Mouse (Mus musculus) heart, embryonic 14.5 days (tissue): ENCODE measurements around the gene Hrk. TPM values are rescaled to one million over a fixed set of nuclear protein-coding genes. Genes with fewer than 3 reads are reported as not detected.

Source experiments
- ATAC-seq: fragments of 200-750 bp; cut with Nextera tagmentation; 2 replicates; pipeline ENCODE4 v1.8.0; 2017; ENCODE audit warnings: low read depth, moderate TSS enrichment; ENCODE audit not compliant: insufficient number of reproducible peaks, insufficient read depth, low FRiP score
- H3K27ac ChIP-seq, 2 experiments: fragments of 200-500 bp in 1 of 2; fragments of 300-500 bp in 1 of 2; sonication (generic) in 1 of 2; replicated peaks in 1 of 2; 2 replicates each; pipeline ENCODE4 v1.5.1; 2012 to 2014; ENCODE audit warnings: low read depth in 2 of 2, low read length in 2 of 2, control low read depth in 1 of 2, mild to moderate bottlenecking in 1 of 2, mixed read lengths in 1 of 2; ENCODE audit not compliant: control insufficient read depth in 1 of 2, insufficient read depth in 1 of 2
- H3K27me3 ChIP-seq: fragments of 300-500 bp; sonication (generic); 2 replicates; pipeline ENCODE4 v1.6.1; 2014; ENCODE audit warnings: mild to moderate bottlenecking, low read length, control low read depth; ENCODE audit not compliant: control insufficient read depth, insufficient read depth
- H3K36me3 ChIP-seq: fragments of 300-500 bp; sonication (generic); 2 replicates; pipeline ENCODE4 v1.6.1; 2014; ENCODE audit warnings: mild to moderate bottlenecking, control low read depth, low read length, mixed read lengths; ENCODE audit not compliant: control insufficient read depth, insufficient read depth
- H3K4me1 ChIP-seq, 2 experiments: fragments of 200-500 bp in 1 of 2; fragments of 300-500 bp in 1 of 2; sonication (generic) in 1 of 2; 2 replicates each; pipeline ENCODE4 v1.6.1; 2012 to 2014; ENCODE audit warnings: low read length in 2 of 2, control low read depth in 1 of 2, mixed read lengths in 1 of 2; ENCODE audit not compliant: control insufficient read depth in 2 of 2, insufficient read depth in 2 of 2
- H3K4me2 ChIP-seq: fragments of 300-500 bp; sonication (generic); 2 replicates; pipeline ENCODE4 v1.6.1; 2014; ENCODE audit warnings: mild to moderate bottlenecking, low read length
- H3K4me3 ChIP-seq, 2 experiments: fragments of 200-500 bp in 1 of 2; fragments of 300-500 bp in 1 of 2; sonication (generic) in 1 of 2; 2 replicates each; pipeline ENCODE4 v1.5.1; 2012 to 2014; ENCODE audit warnings: low read length in 2 of 2, mild to moderate bottlenecking in 2 of 2, control low read depth in 1 of 2, low read depth in 1 of 2, moderate library complexity in 1 of 2; ENCODE audit not compliant: control insufficient read depth in 1 of 2, insufficient read depth in 1 of 2
- H3K9ac ChIP-seq: fragments of 300-500 bp; sonication (generic); 2 replicates; pipeline ENCODE4 v1.6.1; 2014; ENCODE audit warnings: mild to moderate bottlenecking, low read length
- H3K9me3 ChIP-seq: fragments of 300-500 bp; sonication (generic); 2 replicates; pipeline ENCODE4 v1.6.1; 2016; ENCODE audit warnings: low read length, control low read depth; ENCODE audit not compliant: control insufficient read depth
- WGBS: fragments of 180-500 bp; shearing (Covaris S2); extraction: QIAGEN DNeasy Blood & Tissue Kit; methylation state at CpG from one replicate; pipeline ENCODE4 v1.1.7; 2014; 5-methylcytosine and 5-hydroxymethylcytosine counted together
- polyA plus RNA-seq: library from polyadenylated mRNA; unstranded; fragments of >200 nt; fragmentation: Nextera tagmentation; extraction: Ambion mirVana; gene quantifications from 2 replicates; pipeline ENCODE4 v1.2.1, GENCODE M21; 2014

Hrk gene
- polyA plus RNA-seq, 1 experiment from 2014 or later = 0.09 TPM

DNA sequence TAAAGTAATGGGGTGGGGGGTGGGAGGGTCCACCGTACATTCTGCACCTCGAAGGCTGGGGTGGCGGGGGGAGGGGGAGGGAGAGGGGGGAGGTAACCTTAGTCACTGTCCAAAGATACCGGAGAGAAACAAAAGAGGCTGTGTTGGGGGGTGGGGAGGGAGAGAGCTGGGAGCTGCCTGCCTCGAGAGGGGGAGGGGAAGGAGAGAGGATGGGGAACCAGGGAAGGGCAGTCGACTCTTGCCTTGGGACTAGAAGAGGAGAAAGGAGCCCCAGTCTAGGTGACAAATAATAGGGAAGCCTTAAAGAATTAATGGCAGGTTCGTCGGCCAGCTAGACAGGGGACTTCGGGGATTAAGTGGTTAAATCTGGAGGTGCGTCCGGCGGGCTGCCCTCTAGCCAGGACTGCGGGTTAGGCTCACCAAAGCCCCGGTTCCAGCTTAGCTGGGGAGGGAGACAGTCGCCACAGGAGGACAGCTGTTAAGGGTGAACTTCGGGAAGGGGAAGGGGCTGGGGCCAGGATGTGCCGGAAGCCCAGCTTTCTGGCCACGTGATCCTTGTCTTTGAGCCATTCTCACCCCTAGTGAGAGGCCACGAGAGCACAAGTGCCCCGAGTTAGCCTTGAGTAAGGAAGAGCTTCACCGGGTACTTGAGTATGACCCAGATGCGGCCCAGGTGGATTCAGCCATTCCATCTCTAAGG, 10.0 kb downstream of the Hrk start:
- 0% methylated on average over 22 of the region's 22 CpGs for WGBS
- peak overlapping the region; percentile 57 for H3K4me2 ChIP-seq
- no peak for ATAC-seq
- peaks cover 5 to 23% of the 10 kb centered on the region in 2 experiments for H3K4me1 ChIP-seq
- peak overlapping the region; percentile 38; the same call in 1 of the 2 replicates for H3K9ac ChIP-seq
- H3K4me3 ChIP-seq = peak overlapping the region; percentile 26 to 29; a peak in 2 of 4 replicates
- no peak overlapping the region for H3K27ac ChIP-seq
- no peaks in the 10 kb centered on the region for H3K36me3 ChIP-seq
- H3K9me3 ChIP-seq = peaks cover 6% of the 10 kb centered on the region
- peaks cover 54% of the 10 kb centered on the region for H3K27me3 ChIP-seq

DNA sequence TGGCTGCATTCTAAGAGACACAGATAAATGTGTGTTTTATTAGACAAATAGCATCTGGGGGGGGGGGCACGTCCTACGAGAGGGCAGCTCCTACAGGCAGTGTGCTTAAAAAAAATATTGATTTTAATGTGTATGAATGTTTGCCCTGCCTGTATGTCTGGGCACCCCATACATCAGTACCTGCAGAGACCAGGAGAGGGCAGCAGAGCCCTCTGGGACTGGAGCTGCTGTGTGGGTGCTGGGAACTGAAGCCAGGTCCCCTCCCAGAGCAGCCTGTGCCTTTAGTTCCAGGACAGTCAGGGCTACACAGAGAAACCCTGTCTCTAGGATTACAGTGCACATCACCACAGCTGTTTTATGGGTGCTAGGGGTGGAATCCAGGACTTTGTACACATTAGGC, 10.7 kb downstream of the Hrk start:
- peak overlapping the region; percentile 57; the same call in 1 of the 2 replicates for H3K4me2 ChIP-seq
- no peaks in the 10 kb centered on the region for H3K36me3 ChIP-seq
- 38% methylated on average over 2 of the region's 2 CpGs for WGBS
- no peak for ATAC-seq
- H3K4me3 ChIP-seq = no peak overlapping the region
- H3K4me1 ChIP-seq = peaks cover 5 to 23% of the 10 kb centered on the region in 2 experiments
- no peak overlapping the region for H3K9ac ChIP-seq
- H3K27ac ChIP-seq = no peak overlapping the region
- H3K9me3 ChIP-seq = peaks cover 6% of the 10 kb centered on the region
- H3K27me3 ChIP-seq = peaks cover 47% of the 10 kb centered on the region

- H3K4me1 ChIP-seq = peaks cover 5 to 6% of the 10 kb centered on the region in 2 experiments; a peak in 3 of 4 replicates
- H3K9me3 ChIP-seq = peaks cover 6% of the 10 kb centered on the region
- WGBS = 65% methylated on average over 7 of the region's 7 CpGs
- H3K27ac ChIP-seq = no peak overlapping the region
- H3K36me3 ChIP-seq = no peaks in the 10 kb centered on the region
- ATAC-seq = no peak
- no peak overlapping the region for H3K4me3 ChIP-seq
- peaks cover 25% of the 10 kb centered on the region for H3K27me3 ChIP-seq
- H3K9ac ChIP-seq = no peak overlapping the region
- no peak overlapping the region for H3K4me2 ChIP-seq
Observed at GRCm38 (mm10) chr5:118177640-118178039, 13.2 kb downstream of the Hrk start.

DNA sequence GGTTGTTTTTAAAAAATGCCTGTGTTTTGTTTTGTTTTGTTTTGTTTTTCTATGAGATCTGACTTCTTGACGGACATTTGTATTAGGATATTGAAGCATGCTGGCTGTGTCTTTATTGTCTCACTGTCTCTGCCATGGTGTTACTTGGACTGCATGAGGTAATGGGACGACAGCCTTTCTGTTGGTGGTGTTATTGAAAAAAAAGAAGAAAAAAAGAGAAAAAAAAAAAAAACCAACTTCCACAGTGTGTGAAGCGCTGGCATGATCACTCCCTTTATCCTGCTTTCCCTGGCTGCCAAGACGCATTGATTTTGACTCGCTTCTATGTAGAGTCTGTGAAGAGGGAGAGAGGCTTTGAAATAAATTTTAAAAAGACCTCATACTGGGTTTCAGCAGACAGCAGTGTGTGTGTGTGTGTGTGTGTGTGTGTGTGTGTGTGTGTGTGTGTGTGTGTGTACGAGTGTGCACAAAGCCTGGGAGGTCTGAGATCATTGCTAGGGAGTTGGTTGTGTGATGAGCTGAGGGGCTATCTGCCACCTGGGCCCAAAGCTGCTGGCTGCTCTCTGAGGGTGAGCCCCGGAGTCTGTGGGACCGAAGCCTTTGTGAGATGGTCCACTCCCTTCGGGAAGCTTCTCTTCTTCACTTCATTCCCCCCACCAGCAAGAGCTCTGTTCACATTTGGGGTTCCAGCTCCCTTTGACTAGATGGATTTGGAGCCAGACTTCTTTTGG, 22.6 kb downstream of the Hrk start:
- Histone ChIP-seq H3K9me3 (no peaks in the 10 kb centered on the region), H3K27me3 (peaks cover 30% of the 10 kb centered on the region), H3K4me2 (no peak overlapping the region), H3K4me1 (no peaks in the 10 kb centered on the region), H3K27ac (no peak overlapping the region), H3K4me3 (no peak overlapping the region), H3K36me3 (no peaks in the 10 kb centered on the region), H3K9ac (no peak overlapping the region)
- 76% methylated on average over 8 of the region's 9 CpGs for WGBS
- no peak for ATAC-seq

GRCm38 (mm10) chr5:118188356-118188755, 23.9 kb downstream of the Hrk start:
- WGBS = 68% methylated on average over 6 of the region's 6 CpGs
- Histone ChIP-seq H3K36me3 (no peaks in the 10 kb centered on the region), H3K9me3 (no peaks in the 10 kb centered on the region), H3K4me1 (no peaks in the 10 kb centered on the region), H3K27ac (no peak overlapping the region), H3K4me3 (no peak overlapping the region), H3K27me3 (peaks cover 39% of the 10 kb centered on the region), H3K4me2 (no peak overlapping the region), H3K9ac (no peak overlapping the region)
- ATAC-seq = no peak

GRCm38 (mm10) chr5:118190491-118190890, 26.0 kb downstream of the Hrk start:
- H3K27me3 ChIP-seq = peaks cover 41% of the 10 kb centered on the region
- 80% methylated on average over 9 of the region's 9 CpGs for WGBS
- H3K9me3 ChIP-seq = no peaks in the 10 kb centered on the region

GRCm38 (mm10) chr5:118192221-118192620, 27.8 kb downstream of the Hrk start:
- Histone ChIP-seq H3K9ac (no peak overlapping the region), H3K27ac (no peak overlapping the region), H3K9me3 (no peaks in the 10 kb centered on the region), H3K36me3 (no peaks in the 10 kb centered on the region), H3K4me2 (no peak overlapping the region), H3K4me3 (no peak overlapping the region), H3K27me3 (peaks cover 41% of the 10 kb centered on the region), H3K4me1 (no peaks in the 10 kb centered on the region)
- ATAC-seq = no peak
- WGBS = 22% methylated on average over 18 of the region's 18 CpGs

More at GRCm38 (mm10) chr5:118190491-118190890, 26.0 kb downstream of the Hrk start:
- Histone ChIP-seq H3K36me3 (no peaks in the 10 kb centered on the region), H3K4me2 (no peak overlapping the region), H3K4me3 (no peak overlapping the region), H3K9ac (no peak overlapping the region), H3K27ac (no peak overlapping the region), H3K4me1 (no peaks in the 10 kb centered on the region)
- ATAC-seq = no peak
